Mouse (Mus musculus) urinary bladder, postnatal 14 days (tissue): ENCODE results near the gene Lnx2.

Experiments used
- DNase-seq: peaks from one replicate; pipeline ENCODE4 v3.0.0; 2021; ENCODE audit warnings: low spot score

The Lnx2 gene

DNA sequence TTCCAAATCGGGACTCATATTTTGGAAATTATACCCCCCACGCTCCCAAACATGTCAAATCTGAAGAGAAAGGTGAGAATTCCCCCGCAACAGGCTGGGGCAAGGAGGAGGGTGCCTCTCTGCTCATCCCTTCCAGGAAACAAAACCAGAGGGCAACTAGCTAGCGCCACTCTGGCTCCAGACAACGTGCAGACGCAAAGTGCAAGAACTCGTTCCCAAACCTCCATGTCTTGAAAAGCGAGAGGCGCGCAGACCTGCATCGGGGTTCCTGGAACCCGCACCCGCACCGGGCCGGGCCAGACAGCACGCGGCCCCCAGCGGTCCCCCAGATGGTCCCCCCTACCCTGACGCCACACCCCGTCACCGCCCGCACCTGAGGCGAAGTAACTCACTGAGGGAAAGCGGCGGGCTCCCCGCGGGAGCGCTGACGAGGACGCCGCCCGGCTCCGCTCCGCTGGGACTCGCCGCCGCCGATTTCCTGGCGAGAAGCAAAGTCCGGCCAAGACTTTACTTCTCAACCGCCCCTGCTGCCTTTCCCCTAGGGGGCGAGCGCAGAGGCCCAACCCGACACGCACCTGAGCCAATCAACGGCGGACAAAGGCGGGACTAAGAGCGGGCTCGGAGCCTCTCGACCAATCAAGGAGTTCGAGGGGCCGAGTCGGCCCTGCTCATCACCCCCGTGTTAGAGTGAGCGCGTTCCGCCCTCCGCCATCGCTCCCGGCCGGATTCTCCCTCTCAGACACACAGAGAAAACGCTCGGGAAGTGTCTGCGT, at the start of gene Lnx2:
TSS of gene Lnx2 (minus strand) at position 561 of the 773 bp plus-strand sequence.
- DNase-seq = peak; percentile 98

DNA sequence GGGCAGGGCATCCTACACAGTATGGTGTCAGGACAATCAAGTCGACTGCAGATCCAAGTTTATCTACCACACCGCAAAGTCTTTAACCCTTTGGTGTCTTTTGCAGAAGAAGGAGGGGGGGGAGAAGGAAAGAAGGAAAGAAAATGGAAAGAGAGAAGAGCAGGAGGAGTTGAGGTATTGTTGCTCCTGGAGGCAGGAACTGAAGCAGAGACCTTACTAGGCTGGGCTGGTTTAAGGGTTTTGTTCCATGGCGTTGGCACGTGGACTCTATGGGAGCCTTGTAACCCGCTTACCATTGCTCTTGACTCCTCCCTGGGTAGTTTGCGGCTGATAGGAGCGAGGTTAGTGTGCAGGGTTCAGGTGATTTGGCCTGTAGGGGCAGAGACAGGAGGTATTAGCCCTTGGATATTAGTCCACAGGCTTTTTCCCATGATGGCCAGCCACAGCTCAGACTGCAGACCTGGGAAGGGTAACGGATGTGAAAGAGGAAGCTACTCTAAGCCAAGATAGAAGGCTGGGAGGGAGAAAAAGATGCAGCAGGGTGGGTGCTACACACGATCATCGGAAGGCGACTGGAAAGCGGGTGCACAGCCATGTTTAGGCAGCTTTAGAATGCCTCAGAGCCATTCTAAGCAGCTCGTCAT, 49.3 kb upstream of the Lnx2 start:
- no peak for DNase-seq

DNA sequence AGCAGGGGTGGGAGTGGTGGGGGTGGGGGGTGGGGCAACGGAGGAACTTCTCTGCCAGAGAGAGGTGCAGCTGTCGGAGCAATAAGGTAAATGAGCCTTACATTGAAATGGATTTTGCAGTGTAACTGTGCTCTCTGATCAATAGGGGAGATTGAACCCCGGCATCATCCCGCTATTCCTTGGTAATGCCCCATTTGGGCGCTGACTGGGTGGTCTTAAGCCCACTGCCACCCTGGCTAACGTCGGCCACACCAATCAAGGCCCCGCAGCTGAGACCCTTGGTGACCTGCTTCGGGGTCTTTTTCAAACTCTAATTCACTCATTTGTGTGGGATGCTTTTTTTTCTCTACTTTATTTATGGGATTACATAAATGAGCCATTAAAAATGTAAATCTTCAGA, 48.4 kb upstream of the Lnx2 start:
- DNase-seq = no peak

DNA sequence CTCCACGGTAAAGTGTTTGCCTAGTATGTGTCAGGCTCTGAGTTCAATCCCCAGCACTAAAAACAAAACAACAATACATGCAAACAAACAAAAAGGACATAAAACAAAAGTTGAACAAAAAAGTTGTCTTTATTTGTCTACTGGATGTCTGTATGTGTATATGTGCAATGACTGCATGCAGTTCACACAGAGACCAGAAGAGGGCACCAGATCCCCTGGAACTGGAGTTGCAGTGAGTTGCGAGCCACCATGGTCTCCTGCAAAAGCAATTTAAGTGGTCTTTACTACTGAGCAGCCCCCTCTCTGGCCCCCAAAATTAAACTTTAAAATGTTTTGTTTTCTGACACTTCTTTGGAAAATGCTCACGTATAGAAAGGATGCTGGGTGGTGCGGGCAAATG, 44.8 kb upstream of the Lnx2 start:
- DNase-seq = no peak

DNA sequence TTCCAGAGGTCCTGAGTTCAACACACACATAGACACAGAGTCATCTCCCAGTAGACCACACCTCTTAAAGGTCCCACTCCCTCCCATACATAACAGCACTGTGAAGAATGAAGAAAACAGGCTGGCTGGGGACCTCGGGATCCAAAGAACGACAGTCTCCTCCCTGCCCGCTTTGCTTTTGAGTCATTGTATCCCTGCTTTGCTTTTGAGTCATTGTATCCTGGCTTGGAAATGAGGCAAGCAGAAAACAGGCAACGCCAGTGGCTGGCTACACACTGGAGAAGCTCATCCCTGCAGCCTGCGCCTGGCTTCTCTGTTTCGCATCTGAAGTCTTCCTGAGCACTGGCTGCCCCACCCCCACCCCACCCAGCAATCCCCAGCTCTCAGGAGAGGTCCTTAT, 40.6 kb upstream of the Lnx2 start:
- DNase-seq = no peak

DNA sequence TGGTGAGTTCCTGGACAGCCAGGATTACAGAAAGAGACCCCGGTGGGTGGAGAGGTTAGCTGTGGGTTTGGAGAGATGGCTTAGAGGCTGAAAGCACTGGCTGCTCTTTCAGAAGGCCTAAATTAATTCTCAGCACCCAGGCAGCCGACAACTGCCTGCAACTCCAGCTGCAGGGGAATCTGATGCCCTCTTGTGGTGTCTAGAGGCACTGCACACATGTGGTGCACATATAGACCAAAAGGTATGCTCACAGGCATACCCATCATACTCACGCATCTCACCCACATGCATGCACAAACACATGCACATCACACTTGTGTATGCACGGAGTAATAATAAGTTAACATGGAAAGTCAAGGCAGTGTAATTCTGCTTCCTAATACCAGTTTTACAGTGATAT, 39.2 kb upstream of the Lnx2 start:
- no peak for DNase-seq

DNA sequence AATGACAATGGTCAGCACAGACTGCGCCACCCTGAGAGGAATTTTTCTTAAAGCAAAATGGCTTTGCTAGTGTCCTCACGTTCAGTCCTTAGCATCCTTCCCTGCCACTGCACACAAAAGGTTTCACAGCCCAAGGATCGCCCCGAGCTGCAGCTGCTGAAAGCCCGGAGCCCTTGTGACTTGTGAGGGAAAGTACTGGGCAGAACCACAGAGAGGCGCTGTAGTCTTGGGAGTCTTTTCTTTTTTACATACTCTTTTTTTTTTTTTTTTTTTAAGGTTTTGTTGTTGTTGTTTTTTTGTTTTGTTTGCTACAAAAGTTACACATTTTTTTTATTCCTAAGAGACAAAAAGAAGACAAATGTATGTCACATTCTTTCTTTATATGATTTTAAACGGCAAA, 38.4 kb upstream of the Lnx2 start:
- DNase-seq = no peak

DNA sequence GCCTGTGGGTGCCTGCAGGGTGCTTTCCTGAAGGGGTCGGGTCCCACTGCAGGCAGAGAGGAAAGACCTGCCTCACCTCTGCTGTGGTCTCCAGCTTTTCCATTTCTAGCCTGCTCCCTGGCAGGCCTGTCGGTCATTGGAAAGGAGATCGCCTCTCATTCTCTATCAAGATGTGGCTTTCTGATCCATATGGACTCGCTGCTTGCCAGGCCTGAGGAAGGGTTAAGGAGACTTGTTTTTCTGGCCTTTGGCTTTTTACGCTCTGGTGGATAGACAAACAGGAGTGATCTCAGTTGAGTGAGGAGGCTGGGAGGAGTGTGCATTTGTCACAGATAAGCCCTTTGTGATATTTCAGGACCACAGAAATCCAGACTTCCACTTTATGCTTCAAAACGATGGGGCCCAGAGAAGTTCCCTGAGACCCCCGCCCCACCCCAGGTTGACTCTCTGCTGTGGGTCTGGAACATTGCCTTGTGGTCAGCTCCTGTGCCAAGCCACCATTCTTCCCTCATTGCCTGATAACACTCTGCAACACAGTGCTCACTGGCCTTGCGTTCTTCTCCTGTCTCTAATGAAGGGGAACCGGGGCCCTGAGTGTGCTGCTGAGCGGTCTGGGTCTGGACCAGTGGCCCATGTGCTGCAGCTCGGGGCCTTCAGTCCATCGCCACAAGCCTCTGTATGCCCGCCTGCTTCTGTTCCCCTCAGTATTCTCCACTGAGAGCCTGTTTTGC, 32.6 kb upstream of the Lnx2 start:
- DNase-seq = no peak

DNA sequence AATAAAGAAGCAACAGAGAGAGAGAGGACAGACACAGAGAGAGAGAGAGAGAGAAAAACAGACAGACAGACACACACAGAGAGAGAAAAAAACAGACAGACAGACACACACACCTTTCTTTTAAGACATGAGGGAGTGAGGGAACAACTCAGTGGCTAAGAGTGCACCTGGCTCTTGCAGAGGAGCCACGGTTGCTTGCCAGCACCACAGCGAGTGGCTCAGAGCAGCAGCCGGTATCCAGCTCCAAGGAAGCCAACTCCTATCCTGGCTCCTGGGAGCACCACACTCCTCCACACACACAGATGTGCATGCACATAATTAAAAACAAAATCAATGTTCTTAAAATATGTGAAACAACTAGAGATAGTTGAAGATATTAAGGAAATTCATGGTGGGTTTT, 30.9 kb upstream of the Lnx2 start:
- DNase-seq = no peak

DNA sequence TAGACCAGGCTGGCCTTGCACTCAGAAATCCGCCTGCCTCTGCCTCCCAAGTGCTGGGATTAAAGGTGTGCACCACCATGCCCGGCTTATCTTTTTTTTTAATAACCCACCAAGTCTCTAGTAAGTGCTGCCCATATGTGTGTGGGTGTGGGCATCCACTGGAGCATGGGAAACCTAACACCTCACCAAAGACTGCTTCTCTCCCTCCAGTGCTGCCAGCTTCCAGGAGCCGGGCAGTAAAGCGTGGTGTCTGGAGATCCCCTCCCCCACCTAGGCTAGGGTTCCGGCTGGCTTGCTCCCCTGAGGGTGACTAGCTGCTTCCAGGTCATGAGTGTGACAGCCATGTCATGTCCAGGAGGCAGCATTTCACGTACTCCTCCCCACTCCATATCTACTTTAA, 25.9 kb upstream of the Lnx2 start:
- DNase-seq = no peak

DNA sequence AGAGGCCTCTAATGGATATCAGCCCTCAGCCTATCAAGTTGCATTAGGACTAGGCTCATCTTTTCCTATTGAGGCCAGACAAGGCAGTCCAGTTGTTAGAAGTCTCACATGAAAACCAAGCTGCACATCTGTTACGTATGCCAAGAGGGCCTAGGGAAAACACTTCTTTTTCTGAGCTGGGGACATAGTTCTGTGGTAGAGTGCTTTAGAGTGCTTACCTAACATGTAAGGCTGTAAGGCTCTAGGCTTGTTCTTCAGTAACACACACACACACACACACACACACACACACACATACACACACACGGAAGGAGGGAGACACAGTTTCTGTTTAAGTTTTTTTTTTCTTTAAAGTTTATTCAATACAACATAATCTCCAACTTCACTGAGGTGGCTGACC, 23.8 kb upstream of the Lnx2 start:
- no peak for DNase-seq

DNA sequence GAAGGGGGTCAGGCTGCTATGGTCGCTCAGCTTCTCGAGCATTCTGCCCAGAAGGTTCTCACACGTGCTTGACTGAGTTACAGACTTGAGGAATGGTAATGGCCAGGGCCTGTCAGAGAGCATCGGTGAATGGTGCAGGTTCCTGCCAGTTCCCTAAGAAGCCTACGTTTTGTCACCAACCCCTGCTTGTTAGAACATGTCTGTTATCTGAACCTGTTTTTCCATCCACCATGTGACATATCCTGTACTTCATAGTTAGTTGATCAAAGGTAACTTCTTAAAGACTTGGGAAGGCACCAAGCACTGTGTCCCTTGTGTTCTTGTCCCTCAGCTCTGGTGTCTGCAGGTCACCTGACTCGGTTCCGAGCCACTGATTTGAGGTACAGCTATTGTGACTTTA, 22.3 kb upstream of the Lnx2 start:
- DNase-seq = peak; percentile 42

DNA sequence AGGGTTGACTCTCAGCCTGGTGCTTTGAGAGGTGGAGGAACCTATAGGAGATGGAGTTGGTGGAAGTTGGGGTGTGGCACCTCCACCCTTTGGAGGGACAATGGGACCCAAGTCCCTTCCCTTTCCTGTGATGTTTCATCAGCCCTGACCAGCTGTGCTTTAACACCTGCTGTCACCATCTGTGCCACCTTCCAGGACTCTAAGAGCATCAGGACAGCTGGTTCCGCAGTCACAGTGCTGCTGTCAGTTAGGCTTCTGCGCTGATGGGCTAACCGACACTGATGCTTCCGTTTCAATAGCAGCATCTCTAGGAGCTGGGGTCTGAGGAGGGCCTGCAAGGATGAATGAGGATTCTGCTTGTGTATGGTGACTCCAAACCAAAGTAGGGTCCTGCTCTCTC, 20.2 kb upstream of the Lnx2 start:
- DNase-seq = no peak

DNA sequence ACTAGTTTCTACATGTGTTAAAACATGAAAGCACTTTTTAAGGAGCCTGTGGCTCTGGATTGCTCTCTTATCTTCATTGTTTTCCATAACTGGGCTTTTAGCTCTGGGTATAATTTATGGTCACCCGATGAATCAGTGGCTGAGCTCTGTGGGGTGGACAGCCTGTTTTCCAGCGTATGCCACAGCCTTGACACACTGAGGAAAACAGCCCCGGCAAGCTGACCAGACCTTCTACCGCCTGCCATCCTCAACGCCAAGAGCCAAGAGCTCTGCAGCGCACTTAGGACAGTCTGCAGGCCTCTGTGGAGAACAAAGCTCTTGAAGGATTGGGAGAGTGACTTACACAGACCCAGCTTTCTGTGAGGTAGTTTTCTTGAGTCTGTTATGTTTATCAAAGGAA, 17.9 kb upstream of the Lnx2 start:
- no peak for DNase-seq

DNA sequence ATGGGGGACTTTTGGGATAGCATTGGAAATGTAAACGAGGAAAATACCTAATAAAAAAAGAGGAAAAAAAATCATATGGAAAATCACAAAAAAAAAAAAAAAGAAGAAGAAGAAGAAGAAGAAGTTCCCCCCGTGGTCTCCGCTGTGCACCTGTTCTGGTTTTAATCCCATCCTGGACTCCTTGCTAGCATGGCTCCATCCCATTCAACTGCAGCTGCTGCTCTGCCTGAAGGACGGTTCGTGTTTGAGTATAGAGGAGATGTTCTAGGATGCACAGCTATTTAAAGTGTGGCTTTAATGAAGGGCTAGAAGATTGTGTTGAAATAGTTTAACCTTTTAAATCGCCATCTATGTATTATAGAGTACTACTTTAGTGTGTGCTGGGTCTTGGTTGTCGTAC, 16.1 kb upstream of the Lnx2 start:
- no peak for DNase-seq

DNA sequence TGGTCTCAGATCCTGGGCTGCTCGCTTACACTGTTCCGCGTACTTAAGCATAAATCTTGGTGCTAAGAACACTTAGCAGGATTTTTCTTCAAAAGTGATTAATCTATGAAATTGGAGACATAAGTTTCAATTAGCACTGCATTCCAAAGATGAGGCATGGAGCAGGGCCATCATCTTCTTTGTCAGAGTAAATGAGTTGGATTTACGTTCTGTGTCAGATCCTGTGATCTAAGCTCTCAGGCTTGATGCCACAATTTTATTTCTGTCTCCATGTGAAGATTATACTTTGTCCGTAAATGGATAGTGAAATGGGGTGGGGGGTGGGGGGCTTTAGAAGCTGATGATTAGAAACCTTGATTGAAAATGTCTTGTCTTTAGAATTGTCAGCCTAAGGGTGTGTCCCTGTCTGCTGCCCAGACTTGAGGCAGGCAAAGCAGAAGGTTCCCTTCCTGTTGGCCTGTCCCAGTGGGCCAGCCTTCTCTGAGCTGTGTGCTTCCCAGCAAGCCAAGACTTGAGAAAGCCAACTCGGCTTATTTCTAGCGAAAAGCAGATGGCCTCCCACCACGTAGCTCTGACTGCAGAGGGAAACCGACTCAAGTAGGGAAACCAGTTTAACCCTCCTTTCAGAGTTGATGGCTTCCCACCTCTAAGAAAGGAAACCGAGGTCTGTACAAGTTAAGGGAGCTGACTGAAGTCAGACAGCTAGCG, 14.0 kb upstream of the Lnx2 start:
- no peak for DNase-seq

DNA sequence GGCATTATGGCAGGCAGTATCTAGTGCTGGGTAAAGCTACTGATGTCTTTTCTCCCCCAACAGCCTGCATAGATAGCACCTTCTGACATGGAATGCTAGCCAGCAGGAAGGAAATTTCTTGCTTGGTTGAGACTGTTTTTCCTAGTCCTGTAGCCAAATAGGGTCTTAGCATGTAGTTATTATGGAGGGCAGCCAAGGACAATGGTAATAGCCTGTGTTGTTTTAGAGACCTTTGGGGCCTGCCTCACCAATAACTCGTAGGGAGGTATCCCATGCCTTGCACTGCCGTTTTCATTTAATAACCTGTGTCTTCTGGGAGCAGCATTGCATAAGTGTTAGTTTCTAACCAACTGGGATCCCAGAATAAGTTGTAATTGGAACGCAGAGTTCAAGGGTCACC, 13.4 kb upstream of the Lnx2 start:
- DNase-seq = no peak

DNA sequence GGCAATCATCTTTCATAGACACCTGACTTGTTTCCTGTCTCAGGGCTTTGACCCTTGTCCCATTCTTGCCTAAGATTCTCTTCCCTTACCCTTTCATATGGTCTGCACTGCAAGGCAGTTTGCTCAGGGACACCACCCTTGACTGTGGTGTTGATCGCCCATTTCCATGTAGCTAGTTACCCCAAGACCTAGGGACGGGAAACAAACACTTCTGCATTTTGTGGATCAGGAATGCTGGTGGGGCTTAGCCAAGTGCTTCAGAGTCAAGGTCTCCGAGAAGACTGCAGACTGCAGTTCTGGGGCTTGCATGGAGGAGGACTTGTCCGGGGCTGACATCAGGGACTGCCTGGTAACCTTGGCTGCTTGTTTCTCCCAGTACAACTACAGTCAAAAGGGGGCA, 10.4 kb upstream of the Lnx2 start:
- no peak for DNase-seq

DNA sequence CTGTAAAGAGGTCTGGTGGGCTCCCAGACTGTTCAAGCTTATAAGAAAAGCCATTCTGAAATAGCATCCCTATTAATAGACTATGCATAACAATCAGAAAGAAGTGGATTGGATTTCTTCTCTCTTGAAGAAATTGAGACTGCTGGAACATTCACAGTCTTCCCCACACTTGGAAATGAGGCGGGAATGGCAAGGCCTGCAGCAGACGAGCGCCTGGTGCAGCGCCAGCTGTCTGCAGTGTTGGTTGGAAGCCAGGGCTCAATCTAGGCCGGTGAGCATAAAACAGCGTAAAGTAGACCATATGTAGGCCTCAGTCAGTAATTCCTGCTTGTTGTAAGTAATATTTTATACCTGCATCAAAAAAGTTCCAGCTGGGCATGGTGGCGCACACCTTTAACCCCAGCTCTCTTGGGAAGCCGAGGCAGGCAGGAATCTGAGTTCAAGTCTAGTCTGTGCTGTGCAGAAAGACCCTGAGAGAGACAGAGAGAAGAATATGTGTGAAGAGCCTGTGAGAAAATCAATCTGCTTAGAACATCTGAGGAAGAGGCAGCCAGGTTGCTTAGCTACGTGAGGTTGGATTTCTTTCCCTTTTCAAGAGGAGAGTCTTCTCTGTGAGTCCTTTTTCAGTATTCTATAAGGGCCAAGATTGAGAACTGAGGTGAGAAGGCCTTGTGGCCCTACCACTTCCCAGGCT, 9.0 kb upstream of the Lnx2 start:
- no peak for DNase-seq

DNA sequence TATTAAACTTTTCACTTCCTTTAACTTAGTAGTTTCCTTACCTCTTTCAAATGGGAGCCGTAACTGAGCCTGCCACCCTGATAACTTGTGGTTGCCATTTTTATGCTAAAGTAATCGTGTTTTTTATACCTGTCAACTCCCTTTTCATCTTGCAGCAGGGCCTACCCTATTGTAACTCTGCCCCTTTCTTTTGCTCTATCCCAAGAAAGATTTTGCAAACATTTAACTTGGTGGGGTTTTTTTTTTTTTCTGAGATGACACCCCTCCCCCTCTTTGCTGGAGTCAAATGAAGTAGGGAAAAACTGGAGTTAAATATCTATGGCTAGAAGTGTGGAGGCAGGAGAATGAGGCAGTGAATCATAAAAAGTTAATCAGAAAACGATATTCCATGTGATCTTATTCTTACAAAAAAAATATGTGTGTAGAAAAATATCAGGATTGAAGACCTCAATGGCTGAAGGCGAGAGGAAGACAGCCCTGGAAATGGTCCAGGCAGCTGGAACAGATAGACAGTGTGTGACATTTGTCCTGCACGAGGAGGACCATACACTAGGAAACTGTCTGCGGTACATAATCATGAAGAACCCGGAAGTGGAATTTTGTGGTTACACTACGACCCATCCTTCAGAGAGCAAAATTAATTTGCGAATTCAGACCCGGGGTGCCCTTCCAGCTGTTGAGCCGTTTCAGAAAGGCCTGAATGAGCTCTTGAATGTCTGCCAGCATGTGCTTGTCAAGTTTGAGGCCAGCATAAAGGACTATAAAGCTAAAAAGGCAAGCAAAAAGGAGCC, 1.9 kb upstream of the Lnx2 start:
- no peak for DNase-seq

DNA sequence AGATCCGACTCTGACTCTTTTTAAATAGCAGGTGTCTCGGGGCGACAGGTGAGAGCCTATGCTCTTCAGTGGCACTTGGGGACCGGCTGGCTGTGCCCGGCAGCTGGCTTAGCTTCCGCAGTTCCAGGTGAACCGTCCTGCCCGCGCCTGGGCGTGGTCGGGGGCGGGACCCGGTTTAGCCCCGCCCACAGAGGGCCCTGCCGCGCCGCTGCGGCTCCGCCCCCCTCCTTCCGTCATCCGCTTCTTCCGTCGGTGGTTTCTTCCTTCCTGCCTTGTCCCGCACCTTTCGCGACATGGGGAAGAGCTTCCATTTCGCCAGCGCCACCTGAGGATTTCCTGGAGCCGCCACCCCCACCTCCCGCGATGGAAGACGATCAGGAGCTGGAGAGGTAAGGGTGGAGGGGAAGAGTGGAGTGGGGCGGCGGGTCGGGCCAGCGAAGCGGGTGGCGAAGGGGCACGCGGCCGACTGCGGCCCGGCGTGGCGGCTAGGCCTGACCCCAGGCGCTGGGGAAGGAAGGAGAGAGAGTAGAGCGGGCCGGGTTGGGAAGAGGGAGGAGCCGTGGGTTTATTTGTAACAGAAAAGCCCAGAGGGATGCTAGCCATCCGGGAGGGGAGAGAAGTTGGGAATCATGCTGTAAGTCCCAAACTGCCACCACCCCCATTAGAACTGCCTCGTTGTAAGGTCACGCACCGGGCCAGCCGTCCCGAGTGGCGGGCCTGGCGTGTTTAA, 1.1 kb upstream of the Lnx2 start:
- peak; percentile 95 for DNase-seq
